Mouse (Mus musculus): Measurements from ENCODE around the gene Gm11541. TPM values are rescaled to one million over a fixed set of nuclear protein-coding genes. Genes with fewer than 3 reads are reported as not detected.

Gm11541 gene
- total and polyA plus RNA-seq, 3 experiments: not detected

GRCm38 (mm10) chr11:94676308-94676707, 28.0 kb downstream of the Gm11541 start:
- Histone ChIP-seq H3K27me3 (ENCODE audit: control insufficient read depth, insufficient read depth, low read length) (no peaks in the 10 kb centered on the region), H3K4me3 (peak overlapping the region; percentile 77), H3K9ac (ENCODE audit: low read depth, low read length) (peak overlapping the region; percentile 98), H3K27ac (peak overlapping the region; percentile 86; the same call in 1 of the 2 replicates), H3K36me3 (ENCODE audit: control insufficient read depth, insufficient read depth, low read length) (no peaks in the 10 kb centered on the region), H3K4me1 (ENCODE audit: control insufficient read depth, insufficient read depth, low read length) (peaks cover 12% of the 10 kb centered on the region), H3K79me2 (replicated peaks; ENCODE audit: control insufficient read depth, insufficient read depth, low read length) (peaks cover 5% of the 10 kb centered on the region; the same call in 1 of the 2 replicates)
- WGBS: 42% methylated on average over 4 of the region's 4 CpGs
- DNase-seq: no peak
- intact Hi-C loops (cut with DNase I): no loop called here
- TF ChIP-seq CTCF (IDR thresholded peaks at IDR 0.05): no peak
- TF ChIP-seq POLR2A (IDR thresholded peaks at IDR 0.05; ENCODE audit: insufficient read depth, low read depth, low read length): no peak
- no peak for TF ChIP-seq EP300 (IDR thresholded peaks at IDR 0.05; ENCODE audit: insufficient read depth, low read depth, low read length)

- Histone ChIP-seq H3K36me3 (ENCODE audit: control insufficient read depth, insufficient read depth, low read length) (no peaks in the 10 kb centered on the region), H3K4me3 (no peak overlapping the region), H3K79me2 (replicated peaks; ENCODE audit: control insufficient read depth, insufficient read depth, low read length) (peaks cover 5% of the 10 kb centered on the region; the same call in 1 of the 2 replicates), H3K9ac (ENCODE audit: low read depth, low read length) (no peak overlapping the region), H3K27me3 (ENCODE audit: control insufficient read depth, insufficient read depth, low read length) (no peaks in the 10 kb centered on the region), H3K27ac (no peak overlapping the region), H3K4me1 (ENCODE audit: control insufficient read depth, insufficient read depth, low read length) (peaks cover 12% of the 10 kb centered on the region)
- TF ChIP-seq CTCF (IDR thresholded peaks at IDR 0.05) (no peak), POLR2A (IDR thresholded peaks at IDR 0.05; ENCODE audit: insufficient read depth, low read depth, low read length) (no peak), EP300 (IDR thresholded peaks at IDR 0.05; ENCODE audit: insufficient read depth, low read depth, low read length) (no peak)
- no peak for DNase-seq
- 58% methylated on average over 5 of the region's 5 CpGs for WGBS
- intact Hi-C loops (cut with DNase I): loop anchor here (2.0 kb wide), 1 partner anchor 21 kb away; no protein-coding TSS in a partner anchor
Observed at GRCm38 (mm10) chr11:94675446-94675845, 28.9 kb downstream of the Gm11541 start.

- Histone ChIP-seq H3K4me3 (no peak overlapping the region), H3K36me3 (ENCODE audit: control insufficient read depth, insufficient read depth, low read length) (no peaks in the 10 kb centered on the region), H3K27ac (no peak overlapping the region), H3K4me1 (ENCODE audit: control insufficient read depth, insufficient read depth, low read length) (peaks cover 12% of the 10 kb centered on the region), H3K9ac (ENCODE audit: low read depth, low read length) (no peak overlapping the region), H3K79me2 (replicated peaks; ENCODE audit: control insufficient read depth, insufficient read depth, low read length) (peaks cover 5% of the 10 kb centered on the region; the same call in 1 of the 2 replicates), H3K27me3 (ENCODE audit: control insufficient read depth, insufficient read depth, low read length) (no peaks in the 10 kb centered on the region)
- 58% methylated on average over 5 of the region's 5 CpGs for WGBS
- TF ChIP-seq CTCF (IDR thresholded peaks at IDR 0.05) (no peak), POLR2A (IDR thresholded peaks at IDR 0.05; ENCODE audit: insufficient read depth, low read depth, low read length) (no peak), EP300 (IDR thresholded peaks at IDR 0.05; ENCODE audit: insufficient read depth, low read depth, low read length) (no peak)
- intact Hi-C loops (cut with DNase I): loop anchor here (2.0 kb wide), 1 partner anchor 20 kb away; no protein-coding TSS in a partner anchor
- DNase-seq: no peak
Observed at GRCm38 (mm10) chr11:94674984-94675383, 29.3 kb downstream of the Gm11541 start.

- Histone ChIP-seq H3K9ac (ENCODE audit: low read depth, low read length) (no peak overlapping the region), H3K27me3 (ENCODE audit: control insufficient read depth, insufficient read depth, low read length) (no peaks in the 10 kb centered on the region), H3K36me3 (ENCODE audit: control insufficient read depth, insufficient read depth, low read length) (no peaks in the 10 kb centered on the region), H3K4me3 (no peak overlapping the region), H3K4me1 (ENCODE audit: control insufficient read depth, insufficient read depth, low read length) (no peaks in the 10 kb centered on the region), H3K27ac (no peak overlapping the region), H3K79me2 (replicated peaks; ENCODE audit: control insufficient read depth, insufficient read depth, low read length) (no peaks in the 10 kb centered on the region)
- DNase-seq: no peak
- intact Hi-C loops (cut with DNase I): no loop called here
- TF ChIP-seq EP300 (IDR thresholded peaks at IDR 0.05; ENCODE audit: insufficient read depth, low read depth, low read length) (no peak), CTCF (IDR thresholded peaks at IDR 0.05) (no peak), POLR2A (IDR thresholded peaks at IDR 0.05; ENCODE audit: insufficient read depth, low read depth, low read length) (no peak)
- WGBS: 84% methylated on average over 6 of the region's 6 CpGs
Observed at GRCm38 (mm10) chr11:94665281-94665680, 39.0 kb downstream of the Gm11541 start.

- intact Hi-C loops (cut with DNase I): no loop called here
- Histone ChIP-seq H3K36me3 (ENCODE audit: control insufficient read depth, insufficient read depth, low read length) (no peaks in the 10 kb centered on the region), H3K79me2 (replicated peaks; ENCODE audit: control insufficient read depth, insufficient read depth, low read length) (no peaks in the 10 kb centered on the region)
Observed at GRCm38 (mm10) chr11:94661344-94661743, 43.0 kb downstream of the Gm11541 start.

GRCm38 (mm10) chr11:94653663-94654436, 50.4 kb downstream of the Gm11541 start, which contains the start of the genes Mrpl27 and Eme1:
TSS of gene Mrpl27 (plus strand) at chr11:94653767.
TSS of gene Eme1 (minus strand) at chr11:94653964.
- TF ChIP-seq CTCF (IDR thresholded peaks at IDR 0.05): 0 out of 2 replicates have a peak, but pooled peaks have one; percentile 8
- 0 out of 2 replicates have a peak, but pooled peaks have one; percentile 61 for TF ChIP-seq EP300 (IDR thresholded peaks at IDR 0.05; ENCODE audit: insufficient read depth, low read depth, low read length)
- peak; percentile 69 for TF ChIP-seq POLR2A (IDR thresholded peaks at IDR 0.05; ENCODE audit: insufficient read depth, low read depth, low read length)
- H3K4me1 ChIP-seq (ENCODE audit: control insufficient read depth, insufficient read depth, low read length): no peaks in the 10 kb centered on the region; the same call in none of the 2 replicates
- peak within 1 kb of the TSS; percentile 99 for H3K27ac ChIP-seq
- intact Hi-C loops (cut with DNase I): loop anchor here (2.0 kb wide), 1 partner anchor 21 kb away; no protein-coding TSS in a partner anchor
- H3K36me3 ChIP-seq (ENCODE audit: control insufficient read depth, insufficient read depth, low read length): peaks cover 3% of the 10 kb centered on the region; the same call in 1 of the 2 replicates
- DNase-seq: peak; percentile 90 to 94
- H3K4me3 ChIP-seq: peak within 1 kb of the TSS; percentile 66
- H3K9ac ChIP-seq (ENCODE audit: low read depth, low read length): peak within 1 kb of the TSS; percentile 59
- under 1% methylated on average over 32 of the region's 32 CpGs for WGBS
- H3K27me3 ChIP-seq (ENCODE audit: control insufficient read depth, insufficient read depth, low read length): no peaks in the 10 kb centered on the region
- H3K79me2 ChIP-seq (replicated peaks; ENCODE audit: control insufficient read depth, insufficient read depth, low read length): no peaks in the 10 kb centered on the region; the same call in 1 of the 2 replicates

More at GRCm38 (mm10) chr11:94661344-94661743, 43.0 kb downstream of the Gm11541 start:
- H3K9ac ChIP-seq (ENCODE audit: low read depth, low read length): no peak overlapping the region
- DNase-seq: no peak
- WGBS: 53% methylated on average over 1 of the region's 1 CpGs
- no peak overlapping the region for H3K4me3 ChIP-seq
- H3K27me3 ChIP-seq (ENCODE audit: control insufficient read depth, insufficient read depth, low read length): no peaks in the 10 kb centered on the region
- H3K27ac ChIP-seq: peak overlapping the region; percentile 36; the same call in 1 of the 2 replicates
- TF ChIP-seq CTCF (IDR thresholded peaks at IDR 0.05) (no peak), EP300 (IDR thresholded peaks at IDR 0.05; ENCODE audit: insufficient read depth, low read depth, low read length) (no peak), POLR2A (IDR thresholded peaks at IDR 0.05; ENCODE audit: insufficient read depth, low read depth, low read length) (no peak)
- no peaks in the 10 kb centered on the region for H3K4me1 ChIP-seq (ENCODE audit: control insufficient read depth, insufficient read depth, low read length)
